Mouse (Mus musculus): ENCODE data around the gene Popdc3.

DNA sequence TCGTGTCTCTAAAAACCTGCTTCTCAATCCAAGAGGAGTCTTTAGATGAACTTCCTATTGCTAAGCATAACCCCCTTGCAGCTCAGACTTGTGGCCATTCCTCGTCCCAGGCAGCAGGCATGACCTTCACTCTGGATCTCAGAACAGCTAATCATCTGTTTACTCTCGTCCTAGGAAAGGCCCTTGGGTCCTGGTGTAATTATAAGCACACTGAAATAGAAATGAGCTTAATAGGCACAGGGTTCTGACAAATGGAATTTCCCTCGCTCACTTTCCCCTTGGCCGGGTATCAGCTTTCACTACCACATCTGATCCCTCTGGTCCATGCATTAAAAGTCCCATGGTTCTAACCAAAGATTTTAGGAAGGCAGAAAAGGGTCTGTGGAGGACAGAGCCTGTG is 185.5 kb downstream of the Popdc3 start:
- TF ChIP-seq CTCF (IDR thresholded peaks at IDR 0.05; ENCODE audit: control insufficient read depth, insufficient read depth, low read length) (no peak), POLR2A (IDR thresholded peaks at IDR 0.05; ENCODE audit: borderline replicate concordance, control insufficient read depth, low read depth, low read length) (no peak)

Data from bone marrow, adult 2 months (tissue).